Mouse (Mus musculus) hematopoietic multipotent progenitor cell, adult 10-12 weeks (in vitro differentiated cells): ENCODE results near the gene Tnfrsf25. TPM values are rescaled to one million over a fixed set of nuclear protein-coding genes. Genes with fewer than 3 reads are reported as not detected.

ENCODE experiments used
- polyA plus RNA-seq: library from polyadenylated mRNA; stranded (reverse); fragments of >175 nt; gene quantifications from 2 replicates; pipeline ENCODE4 v1.2.3, GENCODE M21; 2012; ENCODE audit warnings: low replicate concordance

The Tnfrsf25 gene
- polyA plus RNA-seq: 17.3 and 25.1 TPM in 2 replicates

DNA sequence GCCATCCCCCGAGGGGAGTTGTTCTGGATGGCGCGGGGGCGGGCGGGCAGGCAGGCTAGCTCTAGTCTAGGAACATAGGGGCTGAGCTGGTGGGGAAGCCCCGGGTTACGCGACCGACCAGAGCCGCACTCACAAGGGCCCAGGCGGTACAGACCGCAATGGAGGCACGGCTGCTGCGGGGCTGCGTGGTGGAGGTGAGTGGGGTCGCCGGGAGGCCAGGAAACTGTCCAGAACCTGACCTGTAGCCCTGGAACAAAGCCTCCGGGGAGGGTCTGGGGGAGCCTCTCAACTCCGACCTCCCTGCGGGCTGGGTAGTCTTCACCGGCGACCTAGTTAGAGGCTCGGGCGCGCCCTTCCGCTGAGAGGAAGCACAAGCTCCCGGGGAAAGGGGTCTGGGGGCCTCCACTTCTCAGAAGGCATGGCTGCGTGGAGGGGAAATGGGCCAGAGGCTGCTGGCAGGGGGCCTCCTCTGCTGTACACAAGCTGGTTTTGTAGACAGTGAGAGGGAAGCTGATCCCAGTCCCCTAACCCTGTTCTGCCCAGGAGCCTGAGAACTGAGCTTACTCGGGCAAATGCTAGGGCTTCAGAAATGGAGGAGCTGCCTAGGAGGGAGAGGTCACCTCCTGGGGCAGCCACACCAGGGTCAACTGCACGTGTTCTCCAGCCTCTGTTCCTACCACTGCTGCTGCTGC lies at the start of gene Tnfrsf25:
Tnfrsf25 (plus strand) TSS at position 14 of the 692 bp plus-strand sequence.

DNA sequence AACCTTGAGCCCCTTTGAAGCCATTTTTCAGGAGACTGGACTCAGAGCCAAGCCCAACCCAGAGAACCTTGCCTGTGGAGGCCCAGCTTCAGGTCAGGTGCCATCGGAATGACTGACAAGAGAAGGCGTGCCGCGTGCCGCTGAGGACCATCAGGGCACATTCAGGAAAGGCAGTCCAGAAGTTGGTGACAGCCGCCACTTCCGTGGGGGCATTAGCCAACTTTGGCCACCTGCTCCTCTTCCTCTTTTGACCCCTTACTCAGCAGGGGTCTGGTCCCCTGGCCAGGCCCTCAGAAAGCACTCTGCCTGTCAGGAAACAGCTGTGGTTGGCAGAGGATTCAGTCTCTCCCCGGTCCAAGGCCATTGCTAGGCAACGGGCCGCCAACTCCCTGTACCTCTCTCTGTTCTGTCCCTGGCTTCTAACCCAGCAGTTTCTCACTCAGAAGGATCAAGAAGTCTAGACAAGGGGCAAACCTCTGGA lies 43.6 kb upstream of the Tnfrsf25 start, which contains the start of gene Plekhg5:
Plekhg5 (plus strand) TSS at position 378 of the 481 bp plus-strand sequence.

DNA sequence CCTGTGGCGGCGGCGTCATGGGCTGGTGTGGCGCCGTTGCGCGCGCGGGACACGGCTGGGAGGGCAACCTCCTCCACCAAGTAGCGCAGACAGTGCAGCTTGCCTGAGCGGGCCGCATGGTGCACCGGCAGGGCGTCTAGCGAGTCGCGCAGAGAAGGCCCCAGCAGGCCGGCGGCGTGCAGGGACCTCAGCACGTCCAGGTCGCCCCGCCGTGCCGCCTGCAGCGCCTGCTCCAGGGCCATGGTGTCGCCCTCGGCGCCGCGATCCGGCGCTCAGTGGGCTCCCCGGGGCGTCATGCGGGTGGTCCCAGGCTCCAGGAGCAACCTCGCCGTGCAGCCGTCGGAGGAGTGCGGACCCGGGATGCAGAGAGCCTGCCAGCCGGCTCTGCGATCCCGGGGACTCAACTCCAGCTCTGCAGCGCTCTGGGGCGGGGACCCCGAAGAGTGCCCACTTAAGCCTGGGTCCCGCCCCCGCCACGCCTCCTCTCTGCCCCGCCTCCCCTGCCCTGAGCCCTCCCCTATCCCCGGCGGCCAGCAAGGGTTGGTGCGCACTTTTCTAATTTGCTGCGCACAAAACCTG lies 36.3 kb downstream of the Tnfrsf25 start, which contains the start of gene Espn:
Espn (minus strand) TSS at position 406 of the 579 bp plus-strand sequence.

DNA sequence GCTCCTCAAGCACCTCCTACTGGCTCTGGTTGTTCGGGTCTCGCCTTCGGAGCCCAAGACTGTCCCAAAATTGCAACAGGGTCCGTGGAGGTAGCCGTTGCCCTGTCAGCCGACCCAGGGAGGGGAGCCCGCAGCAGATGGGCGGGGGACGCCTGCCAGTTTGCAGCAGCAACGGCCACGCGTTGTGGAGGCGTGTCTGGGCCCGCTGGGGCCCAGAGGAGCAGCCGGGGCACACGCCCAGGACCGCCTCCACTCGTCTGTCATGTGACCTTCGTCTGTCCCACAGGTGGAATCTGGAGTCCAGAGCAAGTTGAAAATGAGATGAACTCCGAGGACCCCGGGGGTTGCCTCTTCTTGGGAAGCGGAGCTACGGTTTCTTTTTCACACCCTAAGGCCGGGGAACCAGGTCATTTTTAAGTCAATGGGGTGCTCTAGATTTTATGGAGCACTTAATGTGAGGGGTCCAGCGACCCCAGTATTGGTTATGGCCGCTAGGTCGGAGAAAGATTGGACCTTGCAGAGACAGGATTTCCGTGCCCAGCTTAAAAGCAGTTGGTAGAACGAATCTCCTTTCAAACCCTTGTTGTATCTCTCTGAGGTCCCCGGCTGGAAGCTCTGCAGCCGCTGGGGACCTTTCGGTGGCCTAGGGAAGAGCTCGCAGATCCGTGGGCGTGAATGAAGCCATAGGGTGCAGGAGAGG lies 43.0 kb downstream of the Tnfrsf25 start, which contains the start of gene Hes2:
Hes2 (plus strand) TSS at position 283 of the 700 bp plus-strand sequence.

Other genes starting within 250 kb of the Tnfrsf25 start
- gene Dnajc11, start 182.2 kb upstream of the Tnfrsf25 start, polyA plus RNA-seq: 7.2 and 26.3 TPM in 2 replicates
- gene Thap3, start 126.9 kb upstream of the Tnfrsf25 start, polyA plus RNA-seq: 57.0 and 142 TPM in 2 replicates
- gene Phf13, start 119.7 kb upstream of the Tnfrsf25 start, polyA plus RNA-seq: 6.7 and 13.9 TPM in 2 replicates
- gene Klhl21, start 107.1 kb upstream of the Tnfrsf25 start, polyA plus RNA-seq: 14.9 and 23.9 TPM in 2 replicates
- gene Zbtb48, start 88.3 kb upstream of the Tnfrsf25 start, polyA plus RNA-seq: 12.0 and 12.3 TPM in 2 replicates
- gene Tas1r1, start 77.4 kb upstream of the Tnfrsf25 start, polyA plus RNA-seq: 0.04 and 0.08 TPM in 2 replicates
- 22.0 and 70.0 TPM in 2 replicates for gene Nol9, start 76.6 kb upstream of the Tnfrsf25 start, polyA plus RNA-seq
- 15.3 and 24.9 TPM in 2 replicates for gene Plekhg5, start 43.4 kb upstream of the Tnfrsf25 start, polyA plus RNA-seq
- 6.3 and 22.6 TPM in 2 replicates for gene Espn, start 36.4 kb downstream of the Tnfrsf25 start, polyA plus RNA-seq
- gene Hes2, start 42.9 kb downstream of the Tnfrsf25 start, polyA plus RNA-seq: 0.07 TPM in 1 of 2 replicates, not detected in the other
- 12.2 and 15.4 TPM in 2 replicates for gene Acot7, start 62.2 kb downstream of the Tnfrsf25 start, polyA plus RNA-seq
- gene Gpr153, start 158.3 kb downstream of the Tnfrsf25 start, polyA plus RNA-seq: 0.18 and 0.36 TPM in 2 replicates
- 0.15 and 0.66 TPM in 2 replicates for gene Hes3, start 175.7 kb downstream of the Tnfrsf25 start, polyA plus RNA-seq
- 20.9 and 25.6 TPM in 2 replicates for gene Icmt, start 181.3 kb downstream of the Tnfrsf25 start, polyA plus RNA-seq
- 0.07 TPM in 1 of 2 replicates, not detected in the other for gene Rnf207, start 203.1 kb downstream of the Tnfrsf25 start, polyA plus RNA-seq
- 30.9 and 117 TPM in 2 replicates for gene Rpl22, start 209.8 kb downstream of the Tnfrsf25 start, polyA plus RNA-seq
- 0.03 and 0.20 TPM in 2 replicates for gene Chd5, start 222.7 kb downstream of the Tnfrsf25 start, polyA plus RNA-seq